Mouse (Mus musculus): ENCODE data around the gene Dtx2. TPM values are rescaled to one million over a fixed set of nuclear protein-coding genes. Genes with fewer than 3 reads are reported as not detected.
A peak's percentile ranks its signal among the peaks of the same experiment; 100 is the strongest.
"Not testable (repeated sequence)": the region's sequence is repeated elsewhere in the genome, so short reads cannot be mapped to it uniquely, and the experiment has no call there.

The Dtx2 gene
- polyA plus RNA-seq, 1 experiment from 2014 or later: 34.8 TPM

- Histone ChIP-seq H3K9me3 (no peaks in the 10 kb centered on the region), H3K4me3 (no peak overlapping the region), H3K27ac (no peak overlapping the region), H3K4me1 (0 out of 2 replicates have a peak, but pooled peaks cover under 1% of the 10 kb centered on the region), H3K4me2 (no peak overlapping the region), H3K9ac (no peak overlapping the region), H3K27me3 (no peaks in the 10 kb centered on the region), H3K36me3 (peaks cover 30% of the 10 kb centered on the region)
- no peak for ATAC-seq (ENCODE audit: insufficient number of reproducible peaks, insufficient read depth, low FRiP score, low TSS enrichment, low read depth)
- 77% methylated on average over 4 of the region's 4 CpGs for WGBS
Observed at GRCm38 (mm10) chr5:136034868-136035267, 40.3 kb downstream of the Dtx2 start.

DNA sequence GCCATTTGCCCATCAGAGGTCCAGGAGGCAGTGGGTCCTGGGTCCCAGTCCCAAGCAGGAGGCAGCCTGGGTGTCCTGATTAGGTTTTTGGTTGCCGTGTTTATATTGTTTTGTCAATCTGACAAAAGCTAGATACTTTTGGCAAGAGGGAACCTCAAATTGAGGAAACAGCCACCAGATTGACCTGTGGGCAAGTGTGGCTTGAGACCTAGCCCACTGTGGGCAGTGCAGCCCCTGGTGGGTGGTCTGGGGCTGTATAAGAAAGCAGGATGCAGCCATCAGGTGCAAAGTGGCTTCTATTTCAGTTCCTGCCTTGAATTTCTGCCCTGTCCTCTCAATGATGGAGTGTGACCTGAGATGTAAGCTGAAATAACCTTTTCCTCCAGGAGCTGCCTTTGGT lies 40.7 kb downstream of the Dtx2 start:
- Histone ChIP-seq H3K4me2 (no peak overlapping the region), H3K4me3 (no peak overlapping the region), H3K36me3 (peaks cover 26% of the 10 kb centered on the region), H3K9me3 (no peaks in the 10 kb centered on the region), H3K4me1 (0 out of 2 replicates have a peak, but pooled peaks cover 3% of the 10 kb centered on the region), H3K27ac (no peak overlapping the region), H3K27me3 (no peaks in the 10 kb centered on the region), H3K9ac (no peak overlapping the region)
- WGBS: 93% methylated on average over 1 of the region's 1 CpGs
- no peak for ATAC-seq (ENCODE audit: insufficient number of reproducible peaks, insufficient read depth, low FRiP score, low TSS enrichment, low read depth)

DNA sequence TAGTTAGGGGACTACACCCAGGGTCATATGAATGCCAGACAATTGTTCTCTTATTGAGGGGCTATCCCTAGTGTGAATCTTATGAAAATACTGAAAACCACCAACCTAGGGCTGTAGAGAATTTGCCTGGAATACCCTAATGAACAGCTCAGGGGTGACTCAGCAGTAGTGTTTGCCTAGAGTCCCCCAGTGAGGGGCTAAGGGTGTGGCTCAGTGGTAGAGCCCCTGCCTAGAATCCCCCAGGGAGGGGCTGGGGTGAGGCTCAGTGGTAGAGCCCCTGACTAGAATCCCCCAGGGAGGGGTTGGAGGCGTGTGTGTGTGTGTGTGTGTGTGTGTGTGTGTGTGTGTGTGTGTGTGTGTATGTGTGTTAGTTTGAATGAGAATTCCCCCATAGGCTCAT lies 42.1 kb downstream of the Dtx2 start:
- H3K27ac ChIP-seq: no peak overlapping the region
- no peak for ATAC-seq (ENCODE audit: insufficient number of reproducible peaks, insufficient read depth, low FRiP score, low TSS enrichment, low read depth)
- H3K4me2 ChIP-seq: no peak overlapping the region
- 63% methylated on average over 1 of the region's 1 CpGs for WGBS
- no peak overlapping the region for H3K9ac ChIP-seq
- H3K9me3 ChIP-seq: no peaks in the 10 kb centered on the region
- peaks cover 7% of the 10 kb centered on the region; the same call in 1 of the 2 replicates for H3K4me1 ChIP-seq
- H3K36me3 ChIP-seq: peaks cover 13% of the 10 kb centered on the region
- H3K27me3 ChIP-seq: no peaks in the 10 kb centered on the region
- H3K4me3 ChIP-seq: no peak overlapping the region

DNA sequence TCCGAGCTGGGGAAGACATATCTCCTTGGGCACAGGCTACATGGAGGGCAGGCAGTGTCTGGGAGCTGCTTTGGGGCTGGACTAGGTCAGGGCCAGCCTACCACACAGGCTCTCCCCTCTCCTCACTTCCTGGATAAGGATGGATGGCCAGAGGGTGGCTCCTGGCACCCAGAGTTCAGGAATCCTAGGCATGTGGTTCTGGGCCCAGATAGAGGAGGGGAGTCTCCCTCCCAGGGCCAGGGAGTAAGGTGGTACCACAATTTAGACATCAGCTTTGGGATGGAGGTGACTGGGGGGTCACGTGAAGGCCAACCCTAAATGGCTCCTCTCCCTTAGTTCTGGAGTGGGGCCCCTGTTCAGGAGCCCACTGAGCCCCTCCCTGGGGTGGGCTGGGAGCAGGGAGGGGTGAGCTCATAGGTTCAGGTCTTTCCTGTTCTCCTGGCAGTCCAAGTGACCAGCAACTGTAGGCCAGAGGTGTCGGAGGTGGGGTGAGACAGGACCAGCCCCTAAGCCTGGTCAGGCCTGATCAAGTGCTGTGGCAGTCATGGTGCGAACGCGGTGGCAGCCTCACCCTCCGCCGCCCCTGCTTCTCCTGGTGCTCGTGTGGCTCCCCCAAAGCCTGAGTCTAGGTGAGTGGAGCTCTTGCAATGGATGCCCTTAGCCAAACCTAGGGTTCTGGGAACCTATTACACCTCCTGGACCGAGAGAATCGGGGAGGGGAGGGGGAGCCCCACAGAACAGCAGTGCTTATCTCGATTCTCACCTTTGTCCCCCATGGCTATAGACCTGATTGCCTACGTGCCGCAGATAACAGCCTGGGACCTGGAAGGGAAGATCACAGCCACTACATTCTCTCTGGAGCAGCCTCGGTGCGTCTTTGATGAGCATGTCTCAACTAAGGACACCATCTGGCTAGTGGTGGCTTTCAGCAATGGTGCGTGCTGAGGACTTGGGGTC lies 43.9 kb downstream of the Dtx2 start, which contains the start of gene Upk3b:
Gene Upk3b (plus strand): TSS at position 239 of the 957 bp plus-strand sequence.
- ATAC-seq (ENCODE audit: insufficient number of reproducible peaks, insufficient read depth, low FRiP score, low TSS enrichment, low read depth): no peak
- no peak within 1 kb of the TSS for H3K9ac ChIP-seq
- H3K27ac ChIP-seq: no peak within 1 kb of the TSS
- no peaks in the 10 kb centered on the region for H3K9me3 ChIP-seq
- no peaks in the 10 kb centered on the region for H3K36me3 ChIP-seq
- 83% methylated on average over 17 of the region's 17 CpGs for WGBS
- no peak within 1 kb of the TSS for H3K4me3 ChIP-seq
- no peak within 1 kb of the TSS for H3K4me2 ChIP-seq
- no peaks in the 10 kb centered on the region for H3K27me3 ChIP-seq
- peaks cover 7% of the 10 kb centered on the region; the same call in 1 of the 2 replicates for H3K4me1 ChIP-seq

DNA sequence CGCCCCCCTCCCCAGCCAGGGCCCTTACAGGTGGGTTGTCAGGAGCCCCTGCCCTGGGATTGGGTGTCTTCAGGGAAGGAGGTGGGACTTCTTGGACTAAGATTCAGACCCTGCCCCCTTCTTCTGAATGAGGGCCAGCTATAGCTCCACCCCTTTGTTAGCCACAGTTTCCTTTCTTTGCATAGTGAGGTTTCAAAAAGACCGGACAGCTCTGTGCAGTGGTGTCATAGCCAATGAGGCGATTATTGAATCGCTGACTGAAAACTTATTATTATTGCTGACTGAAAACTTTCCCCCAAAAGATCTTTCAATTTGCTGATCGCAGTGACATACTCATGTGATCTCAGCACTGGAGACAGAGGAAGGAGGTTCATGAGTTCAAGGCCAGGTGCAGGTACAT lies 45.6 kb downstream of the Dtx2 start:
- Histone ChIP-seq H3K9me3 (no peaks in the 10 kb centered on the region), H3K4me2 (peak overlapping the region; percentile 29; the same call in 1 of the 2 replicates), H3K27me3 (no peaks in the 10 kb centered on the region), H3K4me1 (peaks cover 7% of the 10 kb centered on the region; the same call in 1 of the 2 replicates), H3K36me3 (no peaks in the 10 kb centered on the region), H3K9ac (no peak overlapping the region), H3K27ac (no peak overlapping the region), H3K4me3 (no peak overlapping the region)
- no peak; the same call in 1 of the 2 replicates for ATAC-seq (ENCODE audit: insufficient number of reproducible peaks, insufficient read depth, low FRiP score, low TSS enrichment, low read depth)
- 49% methylated on average over 5 of the region's 5 CpGs for WGBS

DNA sequence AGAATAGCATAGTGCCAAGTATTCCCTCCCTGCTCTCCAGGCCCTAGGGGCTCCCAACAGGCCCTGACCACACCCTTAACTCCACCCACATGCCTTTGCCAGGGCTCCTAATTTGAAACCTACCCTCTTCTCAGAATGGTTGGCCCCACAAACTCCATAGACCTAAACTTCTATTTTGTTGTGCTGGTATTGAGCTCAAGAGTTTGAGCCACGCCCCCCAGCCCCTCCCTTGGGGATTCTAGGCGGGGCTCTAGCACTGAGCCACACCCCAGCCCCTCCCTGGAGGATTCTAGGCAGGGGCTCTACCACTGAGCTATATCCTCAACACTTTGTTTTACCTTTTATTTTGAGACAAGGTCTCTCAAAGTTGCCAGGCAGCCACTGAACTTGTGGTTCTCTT lies 46.7 kb downstream of the Dtx2 start:
- ATAC-seq (ENCODE audit: insufficient number of reproducible peaks, insufficient read depth, low FRiP score, low TSS enrichment, low read depth): no peak
- Histone ChIP-seq H3K27ac (no peak overlapping the region), H3K27me3 (no peaks in the 10 kb centered on the region), H3K9ac (no peak overlapping the region), H3K4me2 (no peak overlapping the region), H3K4me3 (no peak overlapping the region), H3K9me3 (no peaks in the 10 kb centered on the region), H3K4me1 (peaks cover 10% of the 10 kb centered on the region; the same call in 1 of the 2 replicates), H3K36me3 (no peaks in the 10 kb centered on the region)
- WGBS: 25% methylated on average over 2 of the region's 2 CpGs

DNA sequence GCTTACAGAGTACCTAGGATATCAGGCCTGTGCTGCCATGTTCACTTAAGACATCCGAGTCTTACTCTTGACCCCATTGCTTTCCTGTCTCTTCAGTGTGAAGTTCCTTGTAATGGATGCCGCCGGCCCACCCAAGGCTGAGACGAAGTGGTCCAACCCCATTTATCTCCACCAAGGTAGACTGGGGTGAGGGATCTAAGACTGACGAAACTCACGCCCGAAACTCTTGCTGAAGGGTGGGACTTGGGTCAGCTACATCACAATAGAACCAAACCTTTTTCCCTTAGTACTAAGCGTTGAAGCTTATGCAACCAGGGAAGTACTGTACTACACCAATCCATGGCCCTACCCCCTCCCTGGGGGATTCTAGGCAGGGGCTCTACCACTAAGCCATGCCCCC lies 47.1 kb downstream of the Dtx2 start:
- no peak overlapping the region for H3K4me3 ChIP-seq

GRCm38 (mm10) chr5:136044865-136045264 lies 50.3 kb downstream of the Dtx2 start:
- no peaks in the 10 kb centered on the region for H3K9me3 ChIP-seq
- 72% methylated on average over 13 of the region's 13 CpGs for WGBS
- no peak overlapping the region for H3K27ac ChIP-seq
- H3K4me3 ChIP-seq: no peak overlapping the region
- H3K27me3 ChIP-seq: no peaks in the 10 kb centered on the region
- no peaks in the 10 kb centered on the region for H3K36me3 ChIP-seq
- no peak for ATAC-seq (ENCODE audit: insufficient number of reproducible peaks, insufficient read depth, low FRiP score, low TSS enrichment, low read depth)
- H3K4me1 ChIP-seq: peaks cover 11% of the 10 kb centered on the region; the same call in 1 of the 2 replicates
- H3K4me2 ChIP-seq: no peak overlapping the region
- no peak overlapping the region for H3K9ac ChIP-seq

More for the DNA sequence above, 47.1 kb downstream of the Dtx2 start:
- Histone ChIP-seq H3K4me1 (peaks cover 11% of the 10 kb centered on the region; the same call in 1 of the 2 replicates), H3K36me3 (no peaks in the 10 kb centered on the region), H3K9ac (no peak overlapping the region), H3K4me2 (no peak overlapping the region), H3K9me3 (no peaks in the 10 kb centered on the region), H3K27me3 (no peaks in the 10 kb centered on the region), H3K27ac (no peak overlapping the region)
- 90% methylated on average over 8 of the region's 8 CpGs for WGBS
- ATAC-seq (ENCODE audit: insufficient number of reproducible peaks, insufficient read depth, low FRiP score, low TSS enrichment, low read depth): no peak

- Histone ChIP-seq H3K4me2 (no peak overlapping the region), H3K36me3 (no peaks in the 10 kb centered on the region), H3K9ac (no peak overlapping the region), H3K27me3 (no peaks in the 10 kb centered on the region), H3K27ac (no peak overlapping the region), H3K9me3 (no peaks in the 10 kb centered on the region), H3K4me1 (peaks cover 8% of the 10 kb centered on the region; the same call in 1 of the 2 replicates), H3K4me3 (no peak overlapping the region)
- ATAC-seq (ENCODE audit: insufficient number of reproducible peaks, insufficient read depth, low FRiP score, low TSS enrichment, low read depth): no peak
- WGBS: 37% methylated on average over 9 of the region's 9 CpGs
Observed at GRCm38 (mm10) chr5:136045408-136045807, 50.8 kb downstream of the Dtx2 start.

DNA sequence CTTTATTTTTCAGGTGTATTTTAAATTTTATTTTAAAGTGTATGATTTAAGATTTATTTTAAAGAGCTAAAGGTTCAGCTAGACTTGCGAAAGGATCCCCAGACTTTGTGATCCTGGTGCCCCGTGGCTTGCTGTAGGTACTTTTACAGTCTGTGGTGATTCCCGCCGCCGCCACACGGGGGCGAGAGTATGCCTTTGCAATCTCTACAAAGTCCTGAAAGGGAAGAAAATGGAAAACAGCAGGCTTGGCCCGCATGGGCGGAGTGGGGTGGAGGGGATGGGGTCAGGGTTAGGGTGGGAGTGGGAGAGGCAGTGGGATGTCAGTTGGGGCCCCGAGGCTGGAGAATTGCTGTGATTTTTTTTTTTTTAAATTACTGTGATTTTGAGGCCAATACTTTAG lies 51.4 kb downstream of the Dtx2 start:
- no peak for ATAC-seq (ENCODE audit: insufficient number of reproducible peaks, insufficient read depth, low FRiP score, low TSS enrichment, low read depth)
- no peaks in the 10 kb centered on the region for H3K27me3 ChIP-seq
- no peaks in the 10 kb centered on the region for H3K9me3 ChIP-seq
- no peak overlapping the region for H3K9ac ChIP-seq
- no peaks in the 10 kb centered on the region for H3K36me3 ChIP-seq
- no peak overlapping the region for H3K4me3 ChIP-seq
- WGBS: 3% methylated on average over 10 of the region's 10 CpGs
- peaks cover 6% of the 10 kb centered on the region; the same call in 1 of the 2 replicates for H3K4me1 ChIP-seq
- peak overlapping the region; percentile 14; the same call in 1 of the 2 replicates for H3K4me2 ChIP-seq
- H3K27ac ChIP-seq: no peak overlapping the region; the same call in 1 of the 2 replicates

DNA sequence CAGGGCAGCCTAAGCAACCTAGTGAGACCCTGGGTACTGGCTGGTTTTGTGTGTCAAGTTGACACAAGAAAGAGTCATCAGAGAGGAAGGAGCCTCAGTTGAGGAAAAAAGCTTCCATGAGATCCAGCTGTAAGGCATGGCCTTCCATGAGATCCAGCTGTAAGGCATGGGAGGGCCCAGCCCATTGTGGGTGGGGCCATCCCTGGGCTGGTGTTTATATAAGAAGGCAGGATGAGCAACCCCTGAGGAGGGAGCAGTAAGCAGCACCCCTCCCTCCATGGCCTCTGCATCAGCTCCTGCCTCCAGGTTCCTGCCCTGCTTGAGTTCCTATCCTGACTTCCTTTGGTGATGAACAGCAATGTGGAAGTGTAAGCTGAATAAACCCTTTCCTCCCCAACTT lies 53.9 kb downstream of the Dtx2 start:
- H3K36me3 ChIP-seq; H3K4me3 ChIP-seq; H3K9me3 ChIP-seq; H3K4me2 ChIP-seq; H3K9ac ChIP-seq; H3K27ac ChIP-seq; ATAC-seq (ENCODE audit: insufficient number of reproducible peaks, insufficient read depth, low FRiP score, low TSS enrichment, low read depth); H3K27me3 ChIP-seq: not testable (repeated sequence)
- H3K4me1 ChIP-seq: peaks cover 16% of the 10 kb centered on the region

GRCm38 (mm10) chr5:136049926-136050325 lies 55.3 kb downstream of the Dtx2 start:
- Histone ChIP-seq H3K27me3 (no peaks in the 10 kb centered on the region), H3K4me1 (peaks cover 16% of the 10 kb centered on the region), H3K4me3 (no peak overlapping the region), H3K9ac (no peak overlapping the region), H3K36me3 (no peaks in the 10 kb centered on the region), H3K9me3 (0 out of 2 replicates have a peak, but pooled peaks cover 3% of the 10 kb centered on the region), H3K4me2 (no peak overlapping the region), H3K27ac (no peak overlapping the region)
- 76% methylated on average over 6 of the region's 6 CpGs for WGBS
- ATAC-seq (ENCODE audit: insufficient number of reproducible peaks, insufficient read depth, low FRiP score, low TSS enrichment, low read depth): no peak
